Mouse (Mus musculus) central nervous system, embryonic 18 days (tissue): ENCODE measurements around the gene Sin3b. TPM values are rescaled to one million over a fixed set of nuclear protein-coding genes. Genes with fewer than 3 reads are reported as not detected.

ENCODE experiments used
- polyA plus RNA-seq: library from polyadenylated mRNA; depleted of rRNA; stranded (reverse); fragments of >200 nt; gene quantifications from 2 replicates; pipeline ENCODE4 v1.2.3, GENCODE M21; 2012; rRNA removed

The Sin3b gene
- polyA plus RNA-seq: 186 and 188 TPM in 2 replicates

GRCm38 (mm10) chr8:72722769-72723650 lies at the start of gene Sin3b:
Sin3b (plus strand) TSS chr8:72723285.

GRCm38 (mm10) chr8:72761322-72762051 lies 38.4 kb downstream of the Sin3b start, which contains the start of gene F2rl3:
F2rl3 (plus strand) TSS chr8:72761880.

Other genes with a start within 250 kb of the Sin3b start
- gene Cherp, start 248.1 kb upstream of the Sin3b start, polyA plus RNA-seq: 40.9 and 55.9 TPM in 2 replicates
- 27.6 and 29.9 TPM in 2 replicates for gene Slc35e1, start 230.7 kb upstream of the Sin3b start, polyA plus RNA-seq
- gene Med26, start 175.0 kb upstream of the Sin3b start, polyA plus RNA-seq: 12.7 and 13.1 TPM in 2 replicates
- 92.9 and 98.5 TPM in 2 replicates for gene Smim7, start 152.2 kb upstream of the Sin3b start, polyA plus RNA-seq
- 35.7 and 43.0 TPM in 2 replicates for gene Tmem38a, start 151.2 kb upstream of the Sin3b start, polyA plus RNA-seq
- gene Nwd1, start 76.6 kb upstream of the Sin3b start, polyA plus RNA-seq: 5.0 and 5.3 TPM in 2 replicates
- 0.48 and 0.63 TPM in 2 replicates for gene F2rl3, start 38.6 kb downstream of the Sin3b start, polyA plus RNA-seq